Mouse (Mus musculus): ENCODE measurements at regions not wholly inside any gene's neighbourhood (a gene's known extent, or its start where the extent isn't known, plus 50 kb on each side); places are given as distances from the start of the nearest gene placed in this dataset.

GRCm38 (mm10) chr3:143614895-143615294, 590.1 kb downstream of the Lmo4 start:
- TF ChIP-seq CTCF (IDR thresholded peaks at IDR 0.05; ENCODE audit: control insufficient read depth, insufficient read depth, low read length): no peak
- TF ChIP-seq POLR2A (IDR thresholded peaks at IDR 0.05; ENCODE audit: borderline replicate concordance, control insufficient read depth, low read depth, low read length): no peak
